Mouse (Mus musculus): ENCODE measurements around the gene Pacrg. TPM values are rescaled to one million over a fixed set of nuclear protein-coding genes. Genes with fewer than 3 reads are reported as not detected.

The Pacrg gene
- polyA plus RNA-seq, 1 experiment = 5.5 TPM

DNA sequence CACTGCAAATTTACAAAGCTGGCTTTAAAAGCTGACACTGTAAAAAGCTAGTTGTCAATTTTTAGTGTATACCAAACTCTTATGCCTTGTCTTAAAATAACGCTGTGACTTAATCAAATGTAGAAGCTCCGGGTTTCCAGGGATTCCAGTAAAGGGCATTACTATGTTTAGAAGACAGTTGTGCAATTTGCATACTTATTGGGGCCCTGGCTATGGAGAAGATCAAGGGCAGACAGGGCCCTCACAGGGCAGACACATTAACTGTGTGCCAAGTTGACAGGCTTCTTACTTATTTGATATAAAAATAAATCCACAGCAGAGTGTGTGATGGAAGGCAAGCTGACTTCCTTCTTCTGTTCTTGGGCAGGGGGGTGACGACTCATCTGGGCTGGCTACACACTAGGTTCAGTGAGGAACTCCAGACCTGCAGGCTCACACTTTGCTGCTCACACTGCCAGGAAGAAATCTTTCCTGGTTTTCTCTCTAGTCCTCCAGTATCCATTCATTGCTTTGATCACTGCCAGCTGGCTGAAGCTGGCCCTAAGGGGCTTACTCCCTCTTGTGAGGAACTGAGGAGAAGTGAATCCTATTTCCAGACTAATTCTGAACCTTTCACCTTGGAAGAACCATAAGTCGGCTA lies 342.2 kb downstream of the Pacrg start:
- no peaks in the 10 kb centered on the region for H3K36me3 ChIP-seq (ENCODE audit: control insufficient read depth, insufficient read depth)
- no peaks in the 10 kb centered on the region for H3K79me3 ChIP-seq (ENCODE audit: low read depth)
- H3ac ChIP-seq (ENCODE audit: control insufficient read depth, insufficient read length, low read depth) = no peak overlapping the region
- H3K79me2 ChIP-seq (ENCODE audit: control insufficient read depth, insufficient read depth) = no peaks in the 10 kb centered on the region
- TF ChIP-seq CEBPB (IDR thresholded peaks at IDR 0.05; ENCODE audit: low read depth) (no peak), USF1 (IDR thresholded peaks at IDR 0.05; ENCODE audit: low read depth) (no peak), MAX (IDR thresholded peaks at IDR 0.05) (no peak), MYOD1 (IDR thresholded peaks at IDR 0.05; ENCODE audit: control insufficient read depth, insufficient read length, low read depth) (no peak), MYOG (IDR thresholded peaks at IDR 0.05; ENCODE audit: control insufficient read depth, extremely low read depth, insufficient read length) (no peak), FOSL1 (IDR thresholded peaks at IDR 0.05; ENCODE audit: insufficient read depth, low read length, poor library complexity, severe bottlenecking) (no peak), CTCF (IDR thresholded peaks at IDR 0.05; ENCODE audit: control insufficient read depth, insufficient read depth, insufficient read length) (no peak)
- no peak overlapping the region for H3K4me3 ChIP-seq (ENCODE audit: insufficient read depth, poor library complexity, severe bottlenecking)
- H3K27me3 ChIP-seq (ENCODE audit: control insufficient read depth, insufficient read depth, insufficient read length) = no peaks in the 10 kb centered on the region

DNA sequence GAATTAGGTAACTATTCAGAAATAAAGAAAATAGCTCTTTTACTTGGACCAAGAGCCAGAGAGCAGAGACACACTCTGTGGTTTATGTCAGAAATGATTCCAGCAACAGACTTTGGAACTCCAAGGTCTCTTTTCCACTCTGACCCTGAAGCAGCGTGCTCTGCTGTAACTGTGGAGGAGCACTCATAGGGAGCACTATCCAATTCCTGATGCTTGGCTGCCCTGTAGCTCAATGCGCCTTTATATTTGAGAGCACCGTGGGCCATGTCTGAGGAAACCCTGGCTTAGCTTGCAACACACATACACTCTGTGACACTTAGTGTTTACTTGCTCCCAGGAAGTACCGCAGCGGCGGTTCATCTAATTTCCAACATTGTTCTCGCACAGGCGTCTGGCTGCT lies 344.0 kb downstream of the Pacrg start:
- Histone ChIP-seq H3K79me2 (ENCODE audit: control insufficient read depth, insufficient read depth) (no peaks in the 10 kb centered on the region), H3K27me3 (ENCODE audit: control insufficient read depth, insufficient read depth, insufficient read length) (no peaks in the 10 kb centered on the region), H3K79me3 (ENCODE audit: low read depth) (no peaks in the 10 kb centered on the region), H3ac (ENCODE audit: control insufficient read depth, insufficient read length, low read depth) (no peak overlapping the region), H3K36me3 (ENCODE audit: control insufficient read depth, insufficient read depth) (no peaks in the 10 kb centered on the region), H3K4me3 (ENCODE audit: insufficient read depth, poor library complexity, severe bottlenecking) (no peak overlapping the region)
- TF ChIP-seq CEBPB (IDR thresholded peaks at IDR 0.05; ENCODE audit: low read depth) (no peak), MAX (IDR thresholded peaks at IDR 0.05) (no peak), MYOD1 (IDR thresholded peaks at IDR 0.05; ENCODE audit: control insufficient read depth, insufficient read length, low read depth) (no peak), USF1 (IDR thresholded peaks at IDR 0.05; ENCODE audit: low read depth) (no peak), FOSL1 (IDR thresholded peaks at IDR 0.05; ENCODE audit: insufficient read depth, low read length, poor library complexity, severe bottlenecking) (no peak), MYOG (IDR thresholded peaks at IDR 0.05; ENCODE audit: control insufficient read depth, extremely low read depth, insufficient read length) (no peak), CTCF (IDR thresholded peaks at IDR 0.05; ENCODE audit: control insufficient read depth, insufficient read depth, insufficient read length) (no peak)

DNA sequence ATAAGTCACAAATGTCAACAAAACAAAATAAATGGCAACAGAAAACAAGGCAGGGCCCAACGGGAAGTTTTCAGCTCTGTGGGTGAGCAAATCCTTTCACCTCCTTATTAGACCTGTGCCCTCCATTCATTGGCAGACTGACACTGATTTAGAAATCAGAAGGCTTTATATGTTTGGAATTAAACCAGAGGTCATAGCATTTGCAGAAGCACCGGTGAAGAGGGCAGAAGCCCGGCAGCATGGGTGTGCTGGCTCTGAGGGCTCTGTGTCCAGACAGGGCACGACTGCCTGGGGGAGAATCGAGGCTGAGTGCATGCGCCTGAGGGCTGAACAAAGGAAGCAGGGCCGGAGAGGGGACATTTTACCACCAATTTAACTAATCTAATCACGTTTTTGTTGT lies 344.5 kb downstream of the Pacrg start:
- H3K79me2 ChIP-seq (ENCODE audit: control insufficient read depth, insufficient read depth) = no peaks in the 10 kb centered on the region
- no peaks in the 10 kb centered on the region for H3K36me3 ChIP-seq (ENCODE audit: control insufficient read depth, insufficient read depth)
- no peak overlapping the region for H3K4me3 ChIP-seq (ENCODE audit: insufficient read depth, poor library complexity, severe bottlenecking)
- H3K27me3 ChIP-seq (ENCODE audit: control insufficient read depth, insufficient read depth, insufficient read length) = no peaks in the 10 kb centered on the region
- no peaks in the 10 kb centered on the region for H3K79me3 ChIP-seq (ENCODE audit: low read depth)
- TF ChIP-seq MAX (IDR thresholded peaks at IDR 0.05) = no peak
- TF ChIP-seq FOSL1 (IDR thresholded peaks at IDR 0.05; ENCODE audit: insufficient read depth, low read length, poor library complexity, severe bottlenecking) = no peak
- no peak for TF ChIP-seq MYOD1 (IDR thresholded peaks at IDR 0.05; ENCODE audit: control insufficient read depth, insufficient read length, low read depth)
- TF ChIP-seq CTCF (IDR thresholded peaks at IDR 0.05; ENCODE audit: control insufficient read depth, insufficient read depth, insufficient read length) = no peak
- no peak for TF ChIP-seq CEBPB (IDR thresholded peaks at IDR 0.05; ENCODE audit: low read depth)
- TF ChIP-seq MYOG (IDR thresholded peaks at IDR 0.05; ENCODE audit: control insufficient read depth, extremely low read depth, insufficient read length) = no peak
- TF ChIP-seq USF1 (IDR thresholded peaks at IDR 0.05; ENCODE audit: low read depth) = no peak
- no peak overlapping the region for H3ac ChIP-seq (ENCODE audit: control insufficient read depth, insufficient read length, low read depth)

DNA sequence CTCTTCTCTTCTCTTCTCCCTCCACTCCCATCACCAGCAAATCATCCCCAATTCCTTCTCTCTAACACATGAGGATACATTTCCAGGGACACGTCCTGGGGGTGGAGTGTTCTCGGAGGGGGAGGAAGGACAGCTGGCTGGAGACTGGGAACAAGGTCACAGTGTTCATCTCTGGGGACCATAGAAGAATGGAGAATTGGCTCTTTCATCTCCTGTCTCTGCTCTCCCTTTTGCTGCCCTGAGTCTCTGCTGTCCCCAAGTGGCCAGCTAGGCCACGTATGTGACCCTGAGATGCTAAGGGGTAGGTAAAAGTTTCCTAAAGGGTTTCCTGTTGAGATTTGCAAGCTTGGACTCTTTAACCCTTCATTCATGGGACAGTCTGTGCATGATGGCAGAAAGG lies 347.0 kb downstream of the Pacrg start:
- H3K79me2 ChIP-seq (ENCODE audit: control insufficient read depth, insufficient read depth) = no peaks in the 10 kb centered on the region
- TF ChIP-seq CTCF (IDR thresholded peaks at IDR 0.05; ENCODE audit: control insufficient read depth, insufficient read depth, insufficient read length) (peak; percentile 35), MAX (IDR thresholded peaks at IDR 0.05) (no peak)

DNA sequence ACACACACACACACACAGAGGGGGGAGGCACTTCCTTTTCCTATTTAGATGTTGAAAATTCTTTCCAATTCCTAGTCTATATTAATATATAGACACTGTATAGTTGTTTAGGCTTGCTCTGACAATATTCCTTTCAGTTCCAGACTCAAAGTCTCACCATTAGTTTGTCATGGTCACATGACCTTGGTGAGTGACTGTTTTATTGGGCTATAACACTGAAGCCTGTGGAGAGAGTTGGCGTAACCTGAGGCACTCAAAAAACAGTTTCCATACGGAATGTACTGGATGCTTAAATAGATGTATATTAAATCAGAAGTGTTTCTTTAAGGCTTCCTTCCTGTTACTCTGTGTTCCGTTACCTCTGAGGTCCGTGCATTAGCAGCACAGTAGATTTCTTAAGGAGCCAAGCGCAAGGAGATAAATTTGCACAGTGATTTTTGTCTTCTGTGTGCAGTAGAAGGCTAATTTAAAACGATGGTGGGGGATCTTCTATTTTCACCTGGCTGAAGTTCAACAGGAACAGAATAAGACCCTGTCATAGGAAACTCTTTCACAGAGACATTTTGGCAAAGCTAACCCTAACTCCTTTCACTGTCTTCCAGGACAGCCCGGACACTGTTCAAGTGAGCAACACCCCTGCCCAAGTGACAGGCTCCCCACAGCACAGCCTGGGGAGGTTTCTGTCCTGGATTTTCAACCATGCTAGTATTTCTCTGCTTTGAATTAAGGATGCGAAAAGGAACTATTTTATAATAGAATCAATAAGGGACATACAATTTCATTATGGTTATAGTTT lies 349.5 kb downstream of the Pacrg start:
- H3K4me3 ChIP-seq (ENCODE audit: insufficient read depth, poor library complexity, severe bottlenecking) = no peak overlapping the region
- no peaks in the 10 kb centered on the region for H3K36me3 ChIP-seq (ENCODE audit: control insufficient read depth, insufficient read depth)
- H3K79me3 ChIP-seq (ENCODE audit: low read depth) = no peaks in the 10 kb centered on the region
- no peaks in the 10 kb centered on the region for H3K27me3 ChIP-seq (ENCODE audit: control insufficient read depth, insufficient read depth, insufficient read length)
- H3K79me2 ChIP-seq (ENCODE audit: control insufficient read depth, insufficient read depth) = no peaks in the 10 kb centered on the region
- TF ChIP-seq USF1 (IDR thresholded peaks at IDR 0.05; ENCODE audit: low read depth) = peak; percentile 44
- TF ChIP-seq CEBPB (IDR thresholded peaks at IDR 0.05; ENCODE audit: low read depth) = no peak
- TF ChIP-seq MYOD1 (IDR thresholded peaks at IDR 0.05; ENCODE audit: control insufficient read depth, insufficient read length, low read depth) = no peak
- no peak for TF ChIP-seq MAX (IDR thresholded peaks at IDR 0.05)
- no peak overlapping the region for H3ac ChIP-seq (ENCODE audit: control insufficient read depth, insufficient read length, low read depth)

More for the DNA sequence above, 347.0 kb downstream of the Pacrg start:
- Histone ChIP-seq H3K4me3 (ENCODE audit: insufficient read depth, poor library complexity, severe bottlenecking) (no peak overlapping the region), H3ac (ENCODE audit: control insufficient read depth, insufficient read length, low read depth) (no peak overlapping the region), H3K36me3 (ENCODE audit: control insufficient read depth, insufficient read depth) (no peaks in the 10 kb centered on the region), H3K79me3 (ENCODE audit: low read depth) (no peaks in the 10 kb centered on the region), H3K27me3 (ENCODE audit: control insufficient read depth, insufficient read depth, insufficient read length) (no peaks in the 10 kb centered on the region)

DNA sequence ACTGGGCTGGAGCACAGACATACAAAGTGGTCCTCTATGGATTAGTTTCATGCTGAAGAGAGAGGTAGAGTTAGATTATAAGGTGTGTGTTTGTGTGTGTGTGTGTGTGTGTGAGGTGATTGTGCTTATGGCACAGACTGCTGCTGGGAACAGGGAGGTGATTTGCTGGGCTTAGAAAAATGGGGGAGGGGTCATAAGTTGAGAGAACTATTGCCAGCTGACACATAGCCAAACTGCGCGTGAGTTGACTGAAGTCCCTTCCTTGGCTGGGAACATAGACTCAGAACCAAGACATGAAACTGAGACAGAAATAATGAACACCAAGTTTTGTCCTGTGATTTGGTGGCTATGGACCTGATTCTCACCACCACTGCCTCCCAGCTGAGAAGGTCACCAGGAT lies 351.2 kb downstream of the Pacrg start:
- Histone ChIP-seq H3K4me3 (ENCODE audit: insufficient read depth, poor library complexity, severe bottlenecking) (no peak overlapping the region), H3K79me3 (ENCODE audit: low read depth) (no peaks in the 10 kb centered on the region), H3ac (ENCODE audit: control insufficient read depth, insufficient read length, low read depth) (no peak overlapping the region), H3K27me3 (ENCODE audit: control insufficient read depth, insufficient read depth, insufficient read length) (no peaks in the 10 kb centered on the region), H3K79me2 (ENCODE audit: control insufficient read depth, insufficient read depth) (no peaks in the 10 kb centered on the region), H3K36me3 (ENCODE audit: control insufficient read depth, insufficient read depth) (no peaks in the 10 kb centered on the region)
- no peak for TF ChIP-seq FOSL1 (IDR thresholded peaks at IDR 0.05; ENCODE audit: insufficient read depth, low read length, poor library complexity, severe bottlenecking)
- TF ChIP-seq CEBPB (IDR thresholded peaks at IDR 0.05; ENCODE audit: low read depth) = no peak
- no peak for TF ChIP-seq MYOD1 (IDR thresholded peaks at IDR 0.05; ENCODE audit: control insufficient read depth, insufficient read length, low read depth)
- no peak for TF ChIP-seq USF1 (IDR thresholded peaks at IDR 0.05; ENCODE audit: low read depth)
- no peak for TF ChIP-seq MAX (IDR thresholded peaks at IDR 0.05)
- no peak for TF ChIP-seq MYOG (IDR thresholded peaks at IDR 0.05; ENCODE audit: control insufficient read depth, extremely low read depth, insufficient read length)
- TF ChIP-seq CTCF (IDR thresholded peaks at IDR 0.05; ENCODE audit: control insufficient read depth, insufficient read depth, insufficient read length) = no peak
